Mouse (Mus musculus): ENCODE measurements around the gene Tbl1x.

DNA sequence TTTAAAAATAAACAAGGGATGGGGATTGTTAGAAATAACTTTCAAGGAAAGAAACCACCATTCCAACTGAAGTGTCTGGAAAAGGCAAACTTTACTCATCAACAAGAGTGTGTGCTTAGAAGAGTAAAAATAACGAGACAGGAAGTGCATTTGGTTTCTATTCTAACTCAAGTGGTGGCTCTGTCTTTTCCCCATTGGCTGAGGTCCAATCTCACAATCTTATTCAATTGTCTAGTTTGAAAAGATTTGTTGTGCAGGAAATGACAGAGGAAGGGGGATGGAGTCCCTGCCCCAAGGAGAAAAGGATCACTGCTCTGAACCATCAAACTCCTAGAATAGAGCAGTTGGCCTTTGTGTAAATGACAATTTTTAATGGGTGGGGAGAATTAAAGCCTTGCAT is 41.6 kb upstream of the Tbl1x start:
- no peak for TF ChIP-seq CTCF (IDR thresholded peaks at IDR 0.05; ENCODE audit: low read depth)
- TF ChIP-seq EP300 (IDR thresholded peaks at IDR 0.05; ENCODE audit: low read depth): no peak
